Mouse (Mus musculus) brain, embryonic 14.5 days (tissue): ENCODE data around the gene Gins2.

ENCODE experiments used
- CTCF ChIP-seq: fragments of 200-500 bp; IDR thresholded peaks from 2 replicates; pipeline ENCODE4 v1.5.1; 2012; ENCODE audit warnings: inconsistent platforms, mild to moderate bottlenecking, moderate library complexity, borderline replicate concordance; ENCODE audit not compliant: insufficient read depth, insufficient read length; ENCODE audit errors: extremely low read depth
- POLR2A ChIP-seq: fragments of 200-500 bp; IDR thresholded peaks from 2 replicates; pipeline ENCODE4 v1.6.1; 2012; ENCODE audit warnings: mild to moderate bottlenecking, inconsistent platforms, borderline replicate concordance; ENCODE audit not compliant: poor library complexity, insufficient read depth, insufficient read length, severe bottlenecking; ENCODE audit errors: extremely low read depth

DNA sequence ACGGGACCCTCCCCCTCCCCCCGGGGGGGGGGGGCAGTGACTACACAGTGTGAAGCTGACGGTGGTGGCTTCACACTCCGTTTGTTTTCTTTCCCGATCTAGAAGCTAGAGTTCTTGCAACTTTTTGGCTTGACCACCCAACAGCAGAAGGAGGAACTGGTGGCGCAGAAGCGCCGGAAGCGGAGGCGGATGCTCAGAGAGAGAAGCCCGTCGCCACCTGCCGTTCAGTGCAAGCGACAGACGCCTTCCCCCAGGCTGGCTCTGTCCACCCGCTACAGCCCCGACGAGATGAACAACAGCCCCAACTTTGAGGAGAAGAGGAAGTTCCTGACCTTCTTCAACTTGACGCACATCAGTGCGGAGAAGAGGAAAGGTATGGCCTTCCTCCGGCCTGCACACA lies 16.6 kb downstream of the Gins2 start:
- no peak for TF ChIP-seq POLR2A
- no peak for TF ChIP-seq CTCF
